Mouse (Mus musculus) kidney, embryonic 15.5 days (tissue): ENCODE results near the gene Bglap. TPM values are rescaled to one million over a fixed set of nuclear protein-coding genes. Genes with fewer than 3 reads are reported as not detected.
"Not testable (repeated sequence)": the region's sequence is repeated elsewhere in the genome, so short reads cannot be mapped to it uniquely, and the experiment has no call there.

ENCODE experiments used
- ATAC-seq: fragments of 200-750 bp; cut with Nextera tagmentation; replicated peaks from 2 replicates; pipeline ENCODE4 v1.8.0; 2017; ENCODE audit warnings: moderate TSS enrichment; ENCODE audit not compliant: low FRiP score
- H3K27ac ChIP-seq: fragments of 300-500 bp; sonication (generic); 2 replicates; pipeline ENCODE4 v1.5.1; 2015; ENCODE audit warnings: mild to moderate bottlenecking, inconsistent platforms
- H3K27me3 ChIP-seq: fragments of 300-500 bp; sonication (generic); 2 replicates; pipeline ENCODE4 v1.6.1; 2015; ENCODE audit warnings: inconsistent platforms
- H3K36me3 ChIP-seq: fragments of 300-500 bp; sonication (generic); 2 replicates; pipeline ENCODE4 v1.6.1; 2015; ENCODE audit warnings: inconsistent platforms
- H3K4me1 ChIP-seq: fragments of 300-500 bp; sonication (generic); 2 replicates; pipeline ENCODE4 v1.6.1; 2015; ENCODE audit warnings: inconsistent platforms
- H3K4me2 ChIP-seq: fragments of 300-500 bp; sonication (generic); 2 replicates; pipeline ENCODE4 v1.6.1; 2015; ENCODE audit warnings: moderate library complexity, mild to moderate bottlenecking, inconsistent platforms
- H3K4me3 ChIP-seq: fragments of 300-500 bp; sonication (generic); replicated peaks from 2 replicates; pipeline ENCODE4 v1.5.1; 2015; ENCODE audit warnings: mild to moderate bottlenecking, inconsistent platforms
- H3K9ac ChIP-seq: fragments of 300-500 bp; sonication (generic); 2 replicates; pipeline ENCODE4 v1.6.1; 2015; ENCODE audit warnings: mild to moderate bottlenecking, inconsistent platforms
- H3K9me3 ChIP-seq: fragments of 300-500 bp; sonication (generic); replicated peaks from 2 replicates; pipeline ENCODE4 v1.6.1; 2016; ENCODE audit warnings: inconsistent platforms
- WGBS: fragments of 180-500 bp; shearing (Covaris S2); methylation state at CpG from one replicate; pipeline ENCODE4 v1.1.7; 2015; ENCODE audit warnings: mixed read lengths; 5-methylcytosine and 5-hydroxymethylcytosine counted together
- polyA plus RNA-seq: library from polyadenylated mRNA; unstranded; fragments of >200 nt; fragmentation: Nextera tagmentation; extraction: Ambion mirVana; gene quantifications from 2 replicates; pipeline ENCODE4 v1.2.1, GENCODE M21; 2015

Gene Bglap
- polyA plus RNA-seq = 5.6 TPM in 1 of 2 replicates, not detected in the other

DNA sequence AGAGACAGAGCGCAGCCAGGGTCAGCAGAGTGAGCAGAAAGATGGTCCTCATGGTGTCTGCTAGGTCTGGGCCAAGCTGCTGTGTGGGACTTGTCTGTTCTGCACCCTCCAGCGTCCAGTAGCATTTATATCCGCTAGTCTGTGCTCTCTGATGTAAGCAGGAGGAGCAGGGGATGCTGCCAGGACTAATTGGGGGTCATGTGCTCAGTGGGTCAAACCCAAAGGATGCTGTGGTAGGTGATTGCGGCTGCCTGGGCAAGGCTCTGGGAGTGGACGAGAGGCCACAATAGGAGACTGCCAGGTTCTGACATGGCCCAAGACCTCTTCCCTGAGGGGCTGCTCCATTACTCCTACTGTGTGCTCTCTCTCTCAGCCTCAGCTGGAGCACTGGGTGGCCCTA is at the start of gene Bglap:
Gene Bglap (minus strand): TSS at position 101 of the 400 bp plus-strand sequence.
- WGBS = 78% methylated on average over 5 of the region's 5 CpGs

DNA sequence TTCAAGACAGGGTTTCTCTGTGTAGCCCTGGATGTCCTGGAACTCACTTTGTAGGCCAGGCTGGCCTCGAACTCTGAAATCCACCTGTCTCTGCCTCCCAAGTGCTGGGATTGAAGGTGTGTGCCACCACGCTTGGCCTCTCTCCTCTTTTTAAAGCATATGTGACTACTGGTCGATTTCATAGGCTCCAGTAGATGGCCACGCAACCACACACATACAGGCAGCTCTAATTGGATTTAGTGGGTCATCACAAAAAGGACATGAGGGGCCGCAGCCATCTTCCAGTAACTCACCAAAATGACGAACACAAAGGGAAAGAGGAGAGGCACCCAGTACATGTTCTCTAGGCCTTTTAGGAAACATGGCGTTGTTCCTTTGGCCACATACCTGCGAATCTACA is 44.4 kb upstream of the Bglap start:
- ATAC-seq, H3K9ac ChIP-seq, H3K9me3 ChIP-seq, H3K36me3 ChIP-seq, H3K27ac ChIP-seq, H3K4me2 ChIP-seq, H3K4me3 ChIP-seq, H3K27me3 ChIP-seq: not testable (repeated sequence)
- WGBS = 73% methylated on average over 8 of the region's 8 CpGs
- H3K4me1 ChIP-seq = peaks cover 14% of the 10 kb centered on the region

More for the DNA sequence above, at the start of gene Bglap:
- no peaks in the 10 kb centered on the region for H3K9me3 ChIP-seq
- ATAC-seq = no peak
- no peak within 1 kb of the TSS for H3K4me3 ChIP-seq
- no peaks in the 10 kb centered on the region for H3K36me3 ChIP-seq
- no peaks in the 10 kb centered on the region for H3K27me3 ChIP-seq
- H3K9ac ChIP-seq = no peak within 1 kb of the TSS
- H3K4me2 ChIP-seq = no peak within 1 kb of the TSS
- peaks cover 8% of the 10 kb centered on the region; the same call in 1 of the 2 replicates for H3K4me1 ChIP-seq
- H3K27ac ChIP-seq = no peak within 1 kb of the TSS

DNA sequence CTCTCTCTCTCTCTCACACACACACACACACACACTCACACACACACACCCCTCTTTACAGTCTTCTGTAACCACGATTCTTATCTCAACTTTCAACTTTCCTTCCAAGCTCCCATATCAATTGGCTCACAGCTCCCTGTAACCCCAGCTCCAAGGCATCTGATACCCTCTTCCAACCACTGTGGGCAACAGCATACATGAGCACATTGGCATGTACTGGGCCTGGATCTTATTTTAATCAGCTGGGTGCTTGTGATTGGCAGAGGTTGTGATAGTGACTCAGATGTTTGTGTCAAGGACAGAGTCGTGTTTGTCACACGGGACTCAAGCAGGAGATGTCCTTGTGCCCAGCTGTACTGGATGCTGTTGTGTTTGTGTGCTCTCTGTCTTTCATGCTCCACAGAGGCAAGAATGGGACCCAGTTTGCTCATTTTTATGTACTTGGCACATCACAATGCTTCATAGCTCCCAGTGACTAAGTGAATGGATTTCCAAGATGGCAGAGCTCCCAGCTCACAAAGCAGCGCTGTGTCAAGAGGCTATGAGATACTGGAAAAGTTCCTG is 43.2 kb upstream of the Bglap start:
- H3K4me1 ChIP-seq = peaks cover 21% of the 10 kb centered on the region
- H3K36me3 ChIP-seq = no peaks in the 10 kb centered on the region
- H3K27ac ChIP-seq = no peak overlapping the region
- H3K9me3 ChIP-seq = no peaks in the 10 kb centered on the region
- no peak overlapping the region for H3K9ac ChIP-seq
- no peaks in the 10 kb centered on the region for H3K27me3 ChIP-seq
- no peak for ATAC-seq
- WGBS = 83% methylated on average over 4 of the region's 4 CpGs
- no peak overlapping the region for H3K4me3 ChIP-seq
- H3K4me2 ChIP-seq = no peak overlapping the region

DNA sequence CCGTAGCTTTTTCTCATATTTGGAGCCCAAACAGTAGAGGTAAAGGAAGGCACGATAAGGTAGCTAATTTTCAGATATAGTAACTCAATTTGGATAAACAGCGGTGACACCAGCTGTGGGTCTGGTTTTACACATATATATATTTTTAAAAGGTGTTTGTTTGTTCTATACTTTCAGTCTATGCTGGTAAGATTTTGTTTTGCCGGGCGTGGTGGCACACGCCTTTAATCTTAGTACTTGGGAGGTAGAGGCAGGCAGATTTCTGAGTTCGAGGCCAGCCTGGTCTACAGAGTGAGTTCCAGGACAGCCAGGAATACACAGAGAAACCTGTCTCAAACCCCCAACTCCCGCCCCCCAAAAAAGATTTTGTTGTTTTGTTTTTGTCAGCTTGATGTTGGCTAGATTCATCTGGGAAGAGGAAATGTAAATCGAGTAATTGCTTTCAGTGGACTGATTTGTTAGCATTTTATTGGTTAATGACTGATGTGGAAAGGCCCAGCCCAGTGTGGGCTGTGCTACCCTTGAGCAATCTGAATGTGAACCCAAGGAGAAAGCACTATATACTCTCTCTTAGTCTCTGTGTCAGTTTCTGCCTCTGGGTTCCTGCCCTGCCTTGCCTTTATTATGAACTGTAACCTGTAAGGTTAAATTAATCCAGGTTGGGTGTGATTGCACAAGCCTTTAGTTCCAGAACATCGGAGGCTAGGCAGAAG is 41.6 kb upstream of the Bglap start:
- no peak for ATAC-seq
- Histone ChIP-seq H3K9me3 (no peaks in the 10 kb centered on the region), H3K4me3 (no peak overlapping the region), H3K36me3 (peaks cover 6% of the 10 kb centered on the region), H3K27me3 (no peaks in the 10 kb centered on the region), H3K4me2 (peak overlapping the region; percentile 79), H3K9ac (no peak overlapping the region), H3K27ac (no peak overlapping the region), H3K4me1 (peaks cover 29% of the 10 kb centered on the region)
- WGBS = 75% methylated on average over 10 of the region's 10 CpGs

DNA sequence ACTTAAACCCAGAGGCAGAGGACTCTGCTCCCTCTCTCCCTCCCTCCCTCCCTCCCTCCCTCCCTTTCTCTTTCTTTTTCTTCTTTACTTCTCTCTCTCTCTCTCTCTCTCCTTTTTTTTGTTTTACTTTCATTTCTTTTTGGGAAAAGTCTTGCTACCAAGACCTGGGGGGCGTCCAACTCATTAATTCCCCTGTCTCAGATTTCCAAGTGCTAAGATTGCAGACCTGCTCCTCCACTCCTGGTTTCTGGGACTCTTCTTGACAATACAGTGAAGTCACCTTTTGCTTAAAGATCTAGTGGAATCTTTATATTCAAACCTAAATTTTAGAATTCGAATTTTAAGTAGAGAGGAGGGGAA is 41.0 kb upstream of the Bglap start:
- Histone ChIP-seq H3K27ac (peak overlapping the region; percentile 58; the same call in 1 of the 2 replicates), H3K4me3 (peak overlapping the region; percentile 78), H3K4me2 (peak overlapping the region; percentile 79), H3K4me1 (peaks cover 29% of the 10 kb centered on the region), H3K9me3 (no peaks in the 10 kb centered on the region), H3K36me3 (peaks cover 12% of the 10 kb centered on the region), H3K27me3 (no peaks in the 10 kb centered on the region), H3K9ac (no peak overlapping the region)
- peak; percentile 30 for ATAC-seq
- WGBS = 6% methylated on average over 2 of the region's 2 CpGs

DNA sequence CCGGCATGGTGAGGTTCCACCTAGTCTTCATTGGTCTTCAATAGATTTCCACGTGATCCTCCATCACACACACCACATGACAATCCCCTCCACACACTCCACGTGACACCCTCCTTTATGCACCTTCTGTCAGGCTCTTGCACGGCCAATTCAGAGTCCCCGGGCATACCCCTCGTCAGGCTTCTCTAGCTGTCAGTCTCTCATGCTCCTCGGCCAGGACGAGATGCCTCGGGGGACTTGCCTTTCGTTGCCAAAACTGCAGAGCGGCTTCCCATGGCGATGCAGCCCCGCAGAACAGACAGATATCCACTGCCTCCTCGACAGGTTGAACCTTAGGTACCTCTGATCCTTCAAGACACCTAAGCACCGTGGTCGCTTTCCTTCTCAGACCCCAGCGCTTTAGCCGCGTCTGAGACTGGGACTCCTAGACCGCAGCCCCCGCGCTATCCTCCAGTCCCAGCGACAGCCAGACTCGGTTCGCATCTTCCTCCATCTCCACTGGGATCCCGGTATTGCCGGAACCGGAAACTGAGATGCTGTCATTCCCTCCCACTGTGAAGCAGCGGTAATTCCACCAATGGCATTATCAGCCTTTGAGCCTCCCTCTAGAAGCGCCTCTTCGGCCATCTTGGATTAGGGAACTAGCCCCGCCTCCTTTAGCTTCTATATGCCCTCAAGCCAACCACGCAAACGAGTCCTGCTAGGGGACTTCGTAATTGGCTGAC is 40.5 kb upstream of the Bglap start, which contains the start of gene Slc25a44:
Gene Slc25a44 (minus strand): TSS at position 535 of the 725 bp plus-strand sequence.
- peak within 1 kb of the TSS; percentile 79 for H3K4me2 ChIP-seq
- ATAC-seq = peak; percentile 97
- H3K4me1 ChIP-seq = peaks cover 29% of the 10 kb centered on the region
- no peaks in the 10 kb centered on the region for H3K9me3 ChIP-seq
- H3K9ac ChIP-seq = peak within 1 kb of the TSS; percentile 65
- peak within 1 kb of the TSS; percentile 78 for H3K4me3 ChIP-seq
- peak within 1 kb of the TSS; percentile 58; the same call in 1 of the 2 replicates for H3K27ac ChIP-seq
- WGBS = 1% methylated on average over 35 of the region's 35 CpGs
- no peaks in the 10 kb centered on the region for H3K27me3 ChIP-seq
- peaks cover 17% of the 10 kb centered on the region for H3K36me3 ChIP-seq

DNA sequence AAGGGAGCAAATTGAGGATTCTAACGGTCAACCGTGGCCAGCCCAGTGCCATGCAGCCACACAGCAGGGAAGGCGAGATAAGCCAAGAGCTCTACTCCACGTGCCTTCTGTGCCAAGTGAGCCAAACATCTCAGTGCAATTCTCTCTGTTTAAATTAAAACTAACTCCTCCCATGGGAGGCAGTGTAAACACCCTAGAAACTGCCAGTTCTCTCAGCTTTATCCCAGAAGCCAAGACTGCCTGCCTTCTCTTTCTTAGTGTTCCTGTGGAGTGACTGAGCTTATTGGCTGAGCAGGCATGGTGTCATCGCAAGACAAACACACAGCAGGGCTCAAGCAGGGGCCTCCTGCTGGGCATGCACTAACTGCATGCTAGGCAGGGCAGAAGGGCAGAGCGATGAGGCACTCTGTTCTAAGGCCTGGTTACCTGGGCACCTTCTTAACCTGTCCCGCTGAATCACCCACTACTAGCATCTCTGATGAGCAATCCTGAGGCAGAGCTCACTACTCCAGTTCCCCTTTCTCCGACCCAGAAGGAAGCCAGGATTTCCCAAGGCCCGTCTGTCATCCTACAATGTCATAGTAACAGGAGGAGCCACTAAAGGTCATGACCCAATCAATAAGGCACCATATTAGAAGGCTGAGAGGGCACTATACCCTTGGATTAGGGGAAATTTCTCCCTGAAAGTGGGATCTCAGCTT is 37.9 kb upstream of the Bglap start:
- no peak for ATAC-seq
- no peak overlapping the region for H3K4me3 ChIP-seq
- H3K9ac ChIP-seq = no peak overlapping the region
- H3K4me1 ChIP-seq = peaks cover 29% of the 10 kb centered on the region
- no peak overlapping the region for H3K4me2 ChIP-seq
- no peaks in the 10 kb centered on the region for H3K9me3 ChIP-seq
- peaks cover 43% of the 10 kb centered on the region for H3K36me3 ChIP-seq
- H3K27ac ChIP-seq = no peak overlapping the region
- no peaks in the 10 kb centered on the region for H3K27me3 ChIP-seq
- 46% methylated on average over 9 of the region's 9 CpGs for WGBS

DNA sequence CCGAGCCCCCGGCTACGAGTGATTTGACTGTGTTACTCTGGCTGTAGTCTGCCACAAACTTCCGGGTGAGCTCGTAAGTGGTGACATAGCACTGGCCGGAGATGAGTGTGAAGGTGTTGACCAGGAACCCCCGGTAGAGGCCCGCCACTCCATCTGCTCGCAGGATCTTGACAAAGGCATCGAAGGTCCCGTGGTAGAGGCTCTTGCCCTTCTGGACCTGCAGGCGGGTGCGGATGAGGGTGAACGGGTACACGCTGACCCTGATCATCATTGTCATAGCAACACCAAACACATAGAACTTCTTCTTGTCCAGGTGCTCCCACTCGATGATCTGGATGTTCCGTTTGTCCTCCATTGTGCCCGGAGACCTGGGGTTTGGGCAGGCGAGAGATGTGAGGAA is 36.5 kb upstream of the Bglap start:
- Histone ChIP-seq H3K36me3 (peaks cover 57% of the 10 kb centered on the region), H3K4me2 (no peak overlapping the region), H3K9me3 (no peaks in the 10 kb centered on the region), H3K4me1 (peaks cover 28% of the 10 kb centered on the region), H3K4me3 (no peak overlapping the region), H3K27ac (no peak overlapping the region), H3K27me3 (no peaks in the 10 kb centered on the region), H3K9ac (no peak overlapping the region)
- 92% methylated on average over 19 of the region's 19 CpGs for WGBS
- ATAC-seq = no peak

DNA sequence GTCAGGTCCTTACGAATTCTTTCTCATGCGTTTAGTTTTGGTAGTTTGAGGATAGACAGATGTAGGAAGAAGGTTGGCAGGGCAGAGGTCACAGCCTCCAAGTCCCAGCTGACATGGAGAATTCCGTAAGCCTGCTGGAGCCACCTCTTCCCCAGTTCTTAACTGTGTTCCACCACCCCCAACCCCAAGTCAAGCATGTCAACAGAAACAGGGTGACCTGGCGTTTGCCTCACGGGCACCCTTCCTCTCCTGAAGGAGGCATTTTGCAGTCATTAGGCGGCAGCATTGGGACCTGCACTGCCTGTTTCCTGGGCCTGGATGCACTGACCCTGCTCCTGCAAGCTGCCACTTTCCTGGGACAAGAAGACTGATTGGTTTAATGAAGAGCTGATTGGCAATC is 33.8 kb upstream of the Bglap start:
- Histone ChIP-seq H3K36me3 (peaks cover 83% of the 10 kb centered on the region), H3K9ac (no peak overlapping the region), H3K9me3 (no peaks in the 10 kb centered on the region), H3K4me3 (no peak overlapping the region), H3K4me1 (peaks cover 11% of the 10 kb centered on the region; the same call in 1 of the 2 replicates), H3K4me2 (no peak overlapping the region), H3K27me3 (no peaks in the 10 kb centered on the region), H3K27ac (no peak overlapping the region)
- WGBS = 83% methylated on average over 6 of the region's 6 CpGs
- ATAC-seq = no peak

DNA sequence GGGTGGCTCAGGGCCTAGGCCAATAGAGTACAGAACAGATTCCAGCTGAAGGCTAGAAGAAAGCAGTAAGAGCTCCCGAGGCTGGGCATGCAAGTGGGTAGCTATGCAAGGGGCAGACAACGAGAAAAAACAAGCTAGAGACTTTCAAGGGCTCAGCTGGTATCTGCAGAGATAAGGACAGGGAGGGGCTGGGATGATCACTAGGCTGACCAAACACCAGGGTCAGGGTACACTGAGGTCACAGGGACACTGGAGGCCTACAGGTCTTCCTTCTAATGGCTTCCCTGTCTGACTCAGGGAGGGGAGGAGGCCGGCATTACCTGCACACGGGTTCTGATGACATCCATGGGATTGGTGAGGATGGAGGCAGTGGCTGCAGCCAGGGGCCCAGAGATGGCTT is 31.4 kb upstream of the Bglap start:
- Histone ChIP-seq H3K4me1 (peaks cover 4% of the 10 kb centered on the region), H3K27me3 (no peaks in the 10 kb centered on the region), H3K4me3 (no peak overlapping the region), H3K36me3 (peaks cover 95% of the 10 kb centered on the region), H3K27ac (no peak overlapping the region), H3K4me2 (no peak overlapping the region), H3K9me3 (no peaks in the 10 kb centered on the region), H3K9ac (no peak overlapping the region)
- WGBS = 87% methylated on average over 4 of the region's 4 CpGs
- no peak for ATAC-seq

DNA sequence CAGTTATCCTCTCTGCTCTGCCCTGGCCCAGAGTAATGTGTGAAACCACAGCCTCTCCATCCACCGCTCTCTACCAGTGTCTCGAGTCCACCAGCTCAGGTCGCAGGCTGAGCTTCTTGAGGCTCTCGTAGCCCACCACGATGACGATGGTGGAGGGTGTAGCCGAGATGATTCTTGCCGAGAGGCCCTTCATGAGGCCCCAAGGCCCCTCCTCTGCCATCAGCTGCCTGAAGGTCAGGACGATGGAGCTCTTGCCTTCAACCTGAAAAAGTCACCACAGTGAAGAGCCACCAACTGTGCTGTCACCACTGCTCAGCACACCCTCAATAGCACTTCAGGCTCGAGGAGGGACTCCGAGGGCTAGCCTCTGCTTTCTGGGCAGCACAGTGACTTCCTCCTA is 28.4 kb upstream of the Bglap start:
- H3K4me1 ChIP-seq = peaks cover 25% of the 10 kb centered on the region

DNA sequence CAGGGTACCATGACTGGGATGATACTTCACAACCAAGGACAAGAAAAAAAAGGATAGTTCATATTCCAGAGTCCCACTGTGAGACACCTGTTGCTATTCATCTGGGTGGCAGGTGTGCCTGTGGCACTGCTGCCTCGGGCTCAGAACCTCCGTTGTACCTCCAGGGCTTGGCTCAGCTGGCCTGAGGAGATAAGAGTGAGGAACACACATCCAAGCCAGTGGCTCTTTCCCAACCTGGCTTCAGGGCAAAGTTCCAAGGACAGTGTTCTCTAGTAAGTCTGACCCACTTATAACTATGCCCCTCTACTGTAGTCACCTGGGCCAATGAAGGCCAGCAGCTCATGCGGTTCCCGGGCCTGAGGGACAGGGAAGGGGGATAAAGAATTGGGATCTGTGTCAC is 27.4 kb upstream of the Bglap start:
- Histone ChIP-seq H3K9me3 (no peaks in the 10 kb centered on the region), H3K27me3 (no peaks in the 10 kb centered on the region), H3K9ac (no peak overlapping the region), H3K4me3 (no peak overlapping the region), H3K36me3 (peaks cover 63% of the 10 kb centered on the region), H3K4me1 (peaks cover 34% of the 10 kb centered on the region), H3K4me2 (no peak overlapping the region), H3K27ac (no peak overlapping the region)
- no peak for ATAC-seq
- WGBS = 89% methylated on average over 4 of the region's 4 CpGs

More for the DNA sequence above, 28.4 kb upstream of the Bglap start:
- H3K36me3 ChIP-seq = peaks cover 70% of the 10 kb centered on the region
- WGBS = 84% methylated on average over 11 of the region's 11 CpGs
- no peak overlapping the region for H3K9ac ChIP-seq
- H3K9me3 ChIP-seq = no peaks in the 10 kb centered on the region
- H3K27me3 ChIP-seq = no peaks in the 10 kb centered on the region
- H3K4me2 ChIP-seq = no peak overlapping the region
- H3K4me3 ChIP-seq = no peak overlapping the region
- no peak overlapping the region for H3K27ac ChIP-seq
- no peak for ATAC-seq
